Mouse (Mus musculus) small intestine, adult 2 months (tissue): ENCODE measurements around the gene Eif4a1.

Experiments used
- CTCF ChIP-seq: fragments of 200-500 bp; IDR thresholded peaks from 2 replicates; pipeline ENCODE4 v1.5.1; 2012; ENCODE audit warnings: low read depth, mild to moderate bottlenecking, control low read depth, inconsistent platforms, low read length, moderate library complexity, mixed read lengths; ENCODE audit not compliant: insufficient replicate concordance, insufficient read length; ENCODE audit errors: extremely low read depth
- POLR2A ChIP-seq: fragments of 200-500 bp; IDR thresholded peaks from 2 replicates; pipeline ENCODE4 v1.6.1; 2012; ENCODE audit warnings: low read depth, mild to moderate bottlenecking, control low read depth, inconsistent platforms, low read length, moderate library complexity

GRCm38 (mm10) chr11:69621571-69622268, 50.5 kb downstream of the Eif4a1 start, which contains the start of gene Sat2:
- TF ChIP-seq CTCF (no peak), POLR2A (no peak)
